Mouse (Mus musculus): ENCODE data around the gene Prss50.

- no peak for TF ChIP-seq CTCF (IDR thresholded peaks at IDR 0.05; ENCODE audit: low read depth, low read length)
- TF ChIP-seq POLR2A (IDR thresholded peaks at IDR 0.05; ENCODE audit: extremely low read depth, insufficient read depth, low read length) = no peak
Measured at GRCm38 (mm10) chr9:110834411-110834810, 23.4 kb upstream of the Prss50 start, which contains the start of gene Prss45.
